Mouse (Mus musculus): ENCODE data around the gene Dapl1.

The Dapl1 gene

GRCm38 (mm10) chr2:59484438-59484837 is at the start of gene Dapl1:
Dapl1 (plus strand) TSS chr2:59484653.
- ChIA-PET CTCF (no interaction called here), POLR2A (interaction anchor here in 1 of 4 experiments (1.2 kb wide), 1 partner anchor 106 kb away, joined by 4 read pairs; no protein-coding TSS in a partner anchor)

DNA sequence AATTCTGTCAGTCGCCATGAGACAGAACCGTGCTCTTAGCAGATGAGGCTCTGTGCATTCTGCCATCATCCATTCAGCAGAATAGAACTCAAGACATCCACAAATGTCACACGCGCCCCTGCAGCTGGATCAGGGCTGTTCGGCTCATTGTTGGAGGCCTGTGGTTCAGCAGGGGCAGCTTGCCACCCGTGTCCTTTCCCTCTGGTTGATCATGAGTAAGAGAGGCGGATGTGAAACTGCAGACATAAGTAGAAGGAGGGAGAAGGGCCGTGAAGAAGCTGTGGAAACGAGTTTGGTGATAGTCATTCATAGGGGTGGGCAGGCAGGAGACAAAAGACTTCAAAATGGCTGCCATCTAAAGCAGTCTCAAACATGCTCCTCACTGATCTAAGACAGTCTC is 49.6 kb upstream of the Dapl1 start:
- ChIA-PET CTCF (interaction anchor here in 1 of 4 experiments (0.6 kb wide), 1 partner anchor 63 kb away, joined by 3 read pairs; no protein-coding TSS in a partner anchor), POLR2A (interaction anchor here in 1 of 4 experiments (0.7 kb wide), 1 partner anchor 51 kb away, joined by 3 read pairs; no protein-coding TSS in a partner anchor)

DNA sequence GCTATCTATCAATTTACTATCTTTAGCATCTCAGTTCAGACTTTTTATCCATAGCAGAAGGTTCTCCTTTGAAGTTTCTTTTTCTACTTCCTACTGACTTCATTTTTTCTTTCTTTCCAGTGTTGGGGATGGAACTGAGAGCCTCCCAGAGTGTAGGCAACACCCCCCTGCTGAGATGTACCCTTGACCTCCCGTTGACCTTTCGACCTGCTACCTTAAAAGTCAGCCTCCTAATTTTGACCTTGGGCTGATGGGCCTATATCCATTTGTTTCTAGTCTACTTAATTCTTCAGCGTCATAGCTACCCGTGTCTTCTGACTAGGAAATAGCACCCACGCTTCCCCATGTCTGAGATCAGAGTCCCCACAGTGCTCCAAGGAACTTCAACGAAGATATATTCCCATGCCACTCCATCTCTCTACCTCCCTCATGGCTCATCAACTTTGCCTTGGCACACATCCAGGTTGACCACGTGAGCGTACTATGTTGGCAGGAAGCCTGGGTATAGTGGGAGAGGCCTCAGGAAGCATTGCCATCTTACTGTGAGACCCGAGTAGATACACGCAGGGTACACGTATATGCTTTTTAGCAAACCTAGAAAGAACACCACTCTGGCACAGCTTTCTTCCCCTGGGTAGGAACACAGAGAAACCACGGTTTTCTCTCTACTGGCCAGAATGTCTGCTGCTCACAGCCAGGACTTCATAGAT is 46.6 kb upstream of the Dapl1 start:
- CTCF ChIA-PET = interaction anchor here (0.5 to 1.8 kb wide), 32 partner anchors 11 to 1104 kb away, joined by 3 to 14 read pairs (median 4); no protein-coding TSS in a partner anchor
- POLR2A ChIA-PET = interaction anchor here (0.6 to 2.2 kb wide), 10 partner anchors 8 to 409 kb away, joined by 3 to 9 read pairs (median 4); partner anchors contain the start of genes Ccdc148 (in 1 of the 4) and Pkp4 (in 1 of the 4)

DNA sequence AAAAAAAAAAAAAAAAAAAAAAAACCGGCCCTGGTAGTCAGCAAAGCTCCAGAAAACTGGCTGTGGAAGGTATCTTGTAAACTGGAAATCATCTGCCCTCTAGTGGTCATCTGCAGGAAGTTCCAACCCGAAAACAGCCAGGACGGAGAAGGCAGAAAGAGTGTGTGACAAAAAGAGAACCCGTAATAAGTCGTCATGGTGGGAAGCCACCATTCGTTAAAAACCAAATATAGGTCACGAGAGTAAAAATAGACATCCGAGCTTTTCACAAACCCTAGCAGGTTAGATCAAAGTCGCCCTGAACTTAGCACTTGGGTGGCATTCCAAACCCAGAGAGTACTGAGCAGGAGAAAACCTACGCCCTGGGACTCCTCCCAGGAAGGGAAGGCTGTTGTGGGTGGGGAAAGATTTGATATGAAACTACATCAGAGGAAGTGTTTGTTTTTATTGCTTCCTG is 45.9 kb upstream of the Dapl1 start:
- POLR2A ChIA-PET = interaction anchor here (0.5 to 2.2 kb wide), 13 partner anchors 9 to 572 kb away, joined by 3 to 9 read pairs (median 4); partner anchors contain the start of genes Ccdc148 (in 1 of the 4) and Pkp4 (in 1 of the 4)
- CTCF ChIA-PET = interaction anchor here (0.5 to 1.8 kb wide), 45 partner anchors 10 to 1422 kb away, joined by 3 to 14 read pairs (median 3); no protein-coding TSS in a partner anchor

GRCm38 (mm10) chr2:59439824-59440223 is 44.6 kb upstream of the Dapl1 start:
- POLR2A ChIA-PET = interaction anchor here in 2 of 4 experiments (0.7 to 1.5 kb wide), 3 partner anchors 109 to 468 kb away, joined by 3 to 5 read pairs (median 3); no protein-coding TSS in a partner anchor

DNA sequence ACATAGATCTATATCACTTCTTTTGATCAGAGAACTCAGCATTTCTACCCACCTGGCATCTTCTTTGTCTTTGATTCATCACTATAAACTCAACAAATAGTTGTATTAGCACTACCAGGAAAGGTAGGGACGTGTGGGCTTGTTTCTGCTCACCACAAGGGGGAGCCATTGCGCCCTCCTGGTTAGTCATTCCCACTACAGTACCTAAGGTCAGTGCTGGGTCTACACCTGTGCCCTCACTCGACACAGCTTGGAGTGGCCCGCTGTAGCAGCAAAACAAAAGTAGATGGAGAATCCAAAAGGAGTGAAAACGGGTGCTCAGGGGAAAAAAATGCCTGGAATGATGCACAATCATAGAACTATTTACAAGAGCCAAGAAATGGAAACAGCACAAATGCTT is 44.0 kb upstream of the Dapl1 start:
- POLR2A ChIA-PET = interaction anchor here in 1 of 4 experiments (0.5 to 1.5 kb wide), 3 partner anchors 63 to 454 kb away, joined by 3 to 4 read pairs (median 3); no protein-coding TSS in a partner anchor
- CTCF ChIA-PET = interaction anchor here in 1 of 4 experiments (0.7 kb wide), 1 partner anchor 18 kb away, joined by 3 read pairs; no protein-coding TSS in a partner anchor

More at GRCm38 (mm10) chr2:59439824-59440223, 44.6 kb upstream of the Dapl1 start:
- CTCF ChIA-PET = interaction anchor here in 3 of 4 experiments (0.6 to 1.0 kb wide), 5 partner anchors 20 to 399 kb away, joined by 3 to 6 read pairs (median 4); no protein-coding TSS in a partner anchor

DNA sequence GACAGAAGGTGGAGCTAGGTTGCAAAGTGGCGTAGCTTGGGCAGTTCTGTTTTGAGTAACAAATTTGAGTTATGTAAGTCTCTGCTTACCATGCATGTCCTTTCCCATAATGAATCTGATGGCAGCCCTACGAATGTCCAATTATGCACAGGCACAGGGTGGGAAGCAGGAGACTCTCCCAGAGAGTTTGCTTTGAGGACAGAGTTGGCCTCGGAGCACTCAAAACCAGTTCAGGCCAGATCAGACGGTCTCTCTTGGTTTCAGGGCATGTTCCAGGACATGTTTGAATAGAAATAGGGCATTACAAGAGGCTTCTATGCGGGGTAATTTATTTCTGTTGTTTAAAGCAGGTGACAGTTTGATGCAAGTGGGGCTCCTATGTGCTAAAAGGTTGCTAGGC is 42.8 kb upstream of the Dapl1 start:
- POLR2A ChIA-PET = interaction anchor here in 1 of 4 experiments (1.6 kb wide), 1 partner anchor 97 kb away, joined by 3 read pairs; no protein-coding TSS in a partner anchor

GRCm38 (mm10) chr2:59446671-59447070 is 37.8 kb upstream of the Dapl1 start:
- POLR2A ChIA-PET = no interaction called here
- CTCF ChIA-PET = no interaction called here

More for the DNA sequence above, 42.8 kb upstream of the Dapl1 start:
- CTCF ChIA-PET = interaction anchor here in 2 of 4 experiments (0.7 to 1.1 kb wide), 2 partner anchors 761 to 1000 kb away, joined by 3 to 9 read pairs; no protein-coding TSS in a partner anchor

- ChIA-PET POLR2A (interaction anchor here in 1 of 4 experiments (0.7 kb wide), 1 partner anchor 396 kb away, joined by 4 read pairs; no protein-coding TSS in a partner anchor), CTCF (no interaction called here)
These were observed 36.7 kb upstream of the Dapl1 start for GRCm38 (mm10) chr2:59447712-59448111.

DNA sequence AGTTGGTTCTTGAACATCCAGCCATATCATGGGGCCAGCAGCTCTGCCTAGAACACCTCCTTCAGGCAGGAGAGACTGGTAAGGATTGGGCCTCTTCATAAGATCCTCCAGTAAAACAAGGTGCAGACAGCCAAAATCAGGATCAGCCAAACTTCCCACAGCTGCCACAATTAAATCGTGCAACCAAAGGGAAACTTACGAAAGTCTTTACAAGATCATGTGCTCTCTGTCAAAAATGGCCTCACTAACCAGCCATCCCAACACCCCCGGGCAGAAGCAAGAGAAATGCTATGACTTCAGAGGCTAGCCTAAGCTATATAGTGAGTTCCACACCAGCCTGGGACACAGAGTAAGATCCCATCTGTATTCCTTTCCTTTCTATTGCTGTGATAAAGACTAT is 35.9 kb upstream of the Dapl1 start:
- ChIA-PET CTCF (interaction anchor here in 3 of 4 experiments (0.7 to 2.1 kb wide), 3 partner anchors 10 to 13 kb away, joined by 3 to 9 read pairs (median 7); no protein-coding TSS in a partner anchor), POLR2A (interaction anchor here in 1 of 4 experiments (0.5 to 1.3 kb wide), 2 partner anchors 21 to 115 kb away, joined by 3 read pairs; no protein-coding TSS in a partner anchor)

DNA sequence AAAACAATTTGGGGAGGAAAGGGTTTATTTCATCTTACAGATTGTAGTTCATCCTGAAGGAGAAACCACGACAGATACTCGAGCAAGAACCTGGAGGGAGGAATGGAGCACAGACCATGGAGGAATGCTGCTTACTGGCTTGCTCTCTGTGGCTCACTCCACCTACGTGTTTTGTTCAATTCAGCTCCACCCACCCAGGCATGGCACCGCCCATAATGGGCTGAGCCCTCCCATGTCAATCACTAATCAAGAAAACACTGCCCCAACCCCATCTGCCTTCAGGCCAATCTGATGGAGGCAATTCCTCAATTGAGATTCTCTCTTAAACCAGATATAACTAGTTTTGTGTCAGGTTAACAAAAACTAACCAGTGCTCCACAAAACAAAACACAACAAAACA is 35.5 kb upstream of the Dapl1 start:
- POLR2A ChIA-PET = interaction anchor here in 2 of 4 experiments (0.5 to 1.3 kb wide), 3 partner anchors 10 to 114 kb away, joined by 3 to 4 read pairs (median 3); no protein-coding TSS in a partner anchor
- CTCF ChIA-PET = interaction anchor here in 3 of 4 experiments (0.7 to 2.1 kb wide), 3 partner anchors 10 to 12 kb away, joined by 3 to 9 read pairs (median 7); no protein-coding TSS in a partner anchor

GRCm38 (mm10) chr2:59451675-59452074 is 32.8 kb upstream of the Dapl1 start:
- ChIA-PET POLR2A (no interaction called here), CTCF (no interaction called here)

DNA sequence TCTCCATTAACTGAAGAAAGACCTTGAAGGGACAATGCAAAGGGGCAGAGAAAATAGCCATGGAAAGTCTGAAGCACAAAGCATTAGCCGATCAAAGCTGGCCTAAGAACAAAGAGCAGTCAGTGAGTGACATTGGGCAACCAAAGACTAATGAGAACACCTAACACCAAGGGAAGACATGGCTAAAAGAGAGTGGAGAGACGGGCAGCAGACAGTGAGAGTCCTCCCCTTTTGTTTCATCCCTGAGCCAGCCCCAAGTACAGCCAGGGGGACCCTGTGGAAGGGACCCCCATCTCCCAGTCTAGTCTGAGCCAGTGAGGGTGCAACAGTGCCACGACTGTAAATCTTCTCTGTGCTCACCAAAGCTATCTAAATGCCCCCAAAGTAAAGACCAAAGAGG is 32.4 kb upstream of the Dapl1 start:
- POLR2A ChIA-PET = no interaction called here
- CTCF ChIA-PET = no interaction called here

DNA sequence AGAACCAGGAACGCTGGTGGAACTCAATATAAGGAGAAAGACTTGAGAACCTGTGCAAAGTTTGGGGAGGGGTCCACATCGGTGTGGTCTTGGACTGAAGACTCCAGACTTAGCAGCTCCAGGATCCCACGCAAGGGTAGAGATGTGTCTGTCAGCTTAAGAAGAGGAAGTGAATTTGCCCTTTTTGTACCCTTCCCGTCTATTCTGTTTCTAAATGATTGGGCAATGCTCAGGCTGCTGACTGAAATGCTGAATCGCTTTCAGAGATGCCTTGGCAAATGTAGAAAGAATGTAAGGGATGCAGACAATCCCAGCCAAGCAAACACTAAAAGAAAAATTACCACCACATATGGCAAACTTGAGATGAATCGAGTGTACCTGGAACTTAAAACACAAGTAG is 22.4 kb upstream of the Dapl1 start:
- POLR2A ChIA-PET = interaction anchor here in 1 of 4 experiments (1.4 kb wide), 1 partner anchor 9 kb away, joined by 3 read pairs; no protein-coding TSS in a partner anchor
- CTCF ChIA-PET = no interaction called here

DNA sequence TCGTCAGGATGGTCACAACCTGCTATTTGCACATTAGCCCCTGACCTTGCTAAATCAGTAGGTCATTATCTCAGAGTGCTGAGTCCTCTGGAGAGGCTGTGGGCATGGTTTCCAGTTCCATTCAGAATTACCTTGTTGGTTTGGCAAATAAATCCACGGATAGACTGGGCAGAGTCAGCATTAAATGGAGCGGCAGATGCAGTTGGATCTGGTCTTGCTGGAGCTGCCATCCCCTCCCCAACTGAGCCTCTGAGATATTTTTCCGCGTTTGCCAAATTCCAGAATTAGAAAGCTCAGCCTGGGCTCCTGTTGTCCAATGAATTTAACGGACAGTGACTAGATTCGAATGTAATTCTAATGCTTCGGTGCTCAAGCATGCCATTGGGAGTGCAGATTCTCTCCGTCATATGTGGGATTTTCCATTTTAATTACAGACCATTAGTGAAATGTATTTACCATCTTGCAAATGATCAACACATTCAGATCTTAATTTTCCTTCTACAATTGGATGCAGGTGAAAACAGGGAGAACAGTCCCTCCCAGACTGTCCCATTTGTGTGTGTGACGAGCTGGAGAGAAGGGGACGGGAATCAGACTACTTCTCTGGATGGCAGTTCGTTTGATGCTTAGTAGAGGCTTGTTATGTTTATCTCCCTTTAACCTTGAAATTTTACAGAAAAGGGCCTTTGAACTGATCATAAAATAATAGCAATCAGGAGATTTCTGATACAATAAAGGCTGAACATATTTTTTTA is 20.8 kb upstream of the Dapl1 start:
- ChIA-PET CTCF (no interaction called here), POLR2A (no interaction called here)

GRCm38 (mm10) chr2:59465671-59466070 is 18.8 kb upstream of the Dapl1 start:
- ChIA-PET POLR2A (interaction anchor here in 1 of 4 experiments (0.8 kb wide), 1 partner anchor 162 kb away, joined by 6 read pairs; no protein-coding TSS in a partner anchor), CTCF (no interaction called here)

GRCm38 (mm10) chr2:59466358-59466757 is 18.1 kb upstream of the Dapl1 start:
- CTCF ChIA-PET = interaction anchor here in 1 of 4 experiments (0.7 kb wide), 1 partner anchor 650 kb away, joined by 3 read pairs; no protein-coding TSS in a partner anchor

DNA sequence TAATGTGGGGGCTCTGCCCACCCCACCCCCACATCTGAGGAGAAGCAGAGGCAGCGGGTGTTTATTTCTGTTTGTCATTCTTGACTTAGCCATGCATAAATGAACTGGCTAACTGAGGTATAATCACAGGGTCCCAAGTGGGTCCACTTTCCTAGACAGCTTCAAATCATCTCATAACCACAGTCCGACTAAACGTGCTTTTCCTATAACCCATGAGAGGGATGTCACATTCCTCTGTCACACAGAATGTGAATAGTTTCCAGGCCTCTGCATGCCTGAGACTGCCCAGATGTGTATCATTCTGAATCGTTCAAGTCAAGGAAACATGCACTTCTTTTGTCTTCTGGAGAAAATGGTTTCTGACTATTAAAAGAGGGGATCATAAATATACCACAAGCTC is 17.4 kb upstream of the Dapl1 start:
- ChIA-PET POLR2A (interaction anchor here in 2 of 4 experiments (0.7 kb wide), 2 partner anchors 692 to 1898 kb away, joined by 3 read pairs; no protein-coding TSS in a partner anchor), CTCF (interaction anchor here in 2 of 4 experiments (0.7 kb wide), 2 partner anchors 10 to 651 kb away, joined by 3 to 5 read pairs; no protein-coding TSS in a partner anchor)

More at GRCm38 (mm10) chr2:59466358-59466757, 18.1 kb upstream of the Dapl1 start:
- POLR2A ChIA-PET = interaction anchor here in 1 of 4 experiments (0.8 kb wide), 1 partner anchor 161 kb away, joined by 6 read pairs; no protein-coding TSS in a partner anchor
